Mouse (Mus musculus) common myeloid progenitor, adult 5-6 weeks (primary cell): ENCODE results near the gene Trak1. TPM values are rescaled to one million over a fixed set of nuclear protein-coding genes. Genes with fewer than 3 reads are reported as not detected.

Experiments
- ATAC-seq: replicated peaks from 2 replicates; pipeline ENCODE4 v1.8.0; 2016; ENCODE audit warnings: low read depth, mild to moderate bottlenecking, moderate TSS enrichment, inconsistent platforms; ENCODE audit not compliant: poor library complexity, severe bottlenecking
- total RNA-seq: library from RNA; stranded (forward); fragments of 200-1000, 187-1606 nt; gene quantifications from 2 replicates; pipeline ENCODE4 v1.2.3, GENCODE M21; 2017

Trak1 gene
- total RNA-seq, 1 experiment from 2014 or later: 32.3 TPM

- no peak for ATAC-seq
Observed at GRCm38 (mm10) chr9:121416872-121417637, 119.8 kb downstream of the Trak1 start.

- ATAC-seq: no peak
Observed at GRCm38 (mm10) chr9:121419011-121419410, 121.7 kb downstream of the Trak1 start.

- ATAC-seq: peak; percentile 76
Observed at GRCm38 (mm10) chr9:121419573-121419972, 122.3 kb downstream of the Trak1 start.

- no peak for ATAC-seq
Observed at GRCm38 (mm10) chr9:121420817-121421216, 123.5 kb downstream of the Trak1 start.

- ATAC-seq: no peak
Observed at GRCm38 (mm10) chr9:121422402-121422801, 125.1 kb downstream of the Trak1 start.

GRCm38 (mm10) chr9:121423621-121424020 is 126.3 kb downstream of the Trak1 start:
- peak; percentile 53 for ATAC-seq

GRCm38 (mm10) chr9:121424281-121425164 is 127.2 kb downstream of the Trak1 start:
- no peak for ATAC-seq

GRCm38 (mm10) chr9:121426451-121426850 is 129.1 kb downstream of the Trak1 start:
- ATAC-seq: peak; percentile 80

GRCm38 (mm10) chr9:121426902-121427301 is 129.6 kb downstream of the Trak1 start:
- ATAC-seq: no peak

GRCm38 (mm10) chr9:121429592-121429991 is 132.3 kb downstream of the Trak1 start:
- ATAC-seq: no peak

GRCm38 (mm10) chr9:121430379-121430778 is 133.1 kb downstream of the Trak1 start:
- no peak for ATAC-seq

- ATAC-seq: no peak
Observed at GRCm38 (mm10) chr9:121433745-121434528, 136.6 kb downstream of the Trak1 start.

- no peak for ATAC-seq
Observed at GRCm38 (mm10) chr9:121435332-121435956, 138.1 kb downstream of the Trak1 start.

GRCm38 (mm10) chr9:121436501-121436900 is 139.2 kb downstream of the Trak1 start:
- no peak for ATAC-seq

- no peak for ATAC-seq
Observed at GRCm38 (mm10) chr9:121442145-121442544, 144.8 kb downstream of the Trak1 start.

GRCm38 (mm10) chr9:121443696-121444366 is 146.5 kb downstream of the Trak1 start:
- ATAC-seq: no peak

GRCm38 (mm10) chr9:121444367-121444707 is 147.0 kb downstream of the Trak1 start:
- ATAC-seq: no peak

- peak; percentile 58 for ATAC-seq
Observed at GRCm38 (mm10) chr9:121445364-121445763, 148.1 kb downstream of the Trak1 start.

- no peak for ATAC-seq
Observed at GRCm38 (mm10) chr9:121446431-121446831, 149.1 kb downstream of the Trak1 start.
